Mouse (Mus musculus): ENCODE data around the gene Ccdc167. TPM values are rescaled to one million over a fixed set of nuclear protein-coding genes. Genes with fewer than 3 reads are reported as not detected.

The Ccdc167 gene
- polyA plus RNA-seq, 1 experiment from 2014 or later = 15.1 TPM

GRCm38 (mm10) chr17:29711745-29712431 lies 5.0 kb downstream of the Ccdc167 start:
- no peaks in the 10 kb centered on the region for H3K9me3 ChIP-seq (replicated peaks)
- no peak overlapping the region for H3K4me3 ChIP-seq
- 85% methylated on average over 8 of the region's 8 CpGs for WGBS
- H3K27ac ChIP-seq (replicated peaks) = no peak overlapping the region
- H3K36me3 ChIP-seq = peaks cover 18% of the 10 kb centered on the region; the same call in 1 of the 2 replicates
- H3K27me3 ChIP-seq (ENCODE audit: low read depth, poor library complexity, severe bottlenecking) = no peaks in the 10 kb centered on the region
- H3K4me1 ChIP-seq = peaks cover 54% of the 10 kb centered on the region
- no peak for DNase-seq (ENCODE audit: low spot score)

DNA sequence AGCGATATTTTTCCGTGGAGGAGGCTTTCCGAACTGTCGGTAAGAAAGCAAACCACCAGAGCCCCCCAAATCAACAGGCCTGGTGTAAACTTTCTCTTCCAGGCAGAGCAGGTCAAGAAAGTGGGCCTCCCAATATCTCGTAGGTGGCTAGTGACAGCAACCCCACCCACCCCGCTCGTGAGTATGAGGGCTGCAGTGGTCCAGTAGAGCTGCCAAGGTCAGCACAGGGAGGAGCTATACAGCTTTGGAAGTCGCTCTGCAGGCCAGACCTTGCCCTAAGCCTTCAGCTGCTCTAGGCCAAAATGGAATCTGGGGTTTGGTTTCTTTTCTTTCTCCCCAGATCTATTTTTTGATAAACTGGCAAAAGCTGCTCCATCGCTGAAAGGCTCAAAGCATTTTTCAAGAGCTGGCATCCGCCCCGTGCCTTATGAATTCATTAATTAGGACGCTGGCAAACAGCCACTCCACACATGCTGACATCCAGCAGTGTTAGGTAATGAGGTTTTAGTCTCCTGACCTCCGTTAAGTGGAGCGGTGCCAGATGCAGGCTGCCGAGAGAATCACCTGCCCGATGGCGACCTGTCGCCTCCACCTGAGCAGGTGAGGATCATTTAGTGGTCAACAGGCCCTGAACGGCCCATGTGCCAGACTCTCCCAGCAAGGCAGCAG lies 5.6 kb downstream of the Ccdc167 start:
- Histone ChIP-seq H3K4me1 (peaks cover 55% of the 10 kb centered on the region), H3K27me3 (ENCODE audit: low read depth, poor library complexity, severe bottlenecking) (no peaks in the 10 kb centered on the region), H3K4me3 (no peak overlapping the region), H3K27ac (replicated peaks) (no peak overlapping the region), H3K36me3 (peaks cover 18% of the 10 kb centered on the region; the same call in 1 of the 2 replicates), H3K9me3 (replicated peaks) (no peaks in the 10 kb centered on the region)
- DNase-seq (ENCODE audit: low spot score) = no peak
- WGBS = 85% methylated on average over 19 of the region's 19 CpGs

DNA sequence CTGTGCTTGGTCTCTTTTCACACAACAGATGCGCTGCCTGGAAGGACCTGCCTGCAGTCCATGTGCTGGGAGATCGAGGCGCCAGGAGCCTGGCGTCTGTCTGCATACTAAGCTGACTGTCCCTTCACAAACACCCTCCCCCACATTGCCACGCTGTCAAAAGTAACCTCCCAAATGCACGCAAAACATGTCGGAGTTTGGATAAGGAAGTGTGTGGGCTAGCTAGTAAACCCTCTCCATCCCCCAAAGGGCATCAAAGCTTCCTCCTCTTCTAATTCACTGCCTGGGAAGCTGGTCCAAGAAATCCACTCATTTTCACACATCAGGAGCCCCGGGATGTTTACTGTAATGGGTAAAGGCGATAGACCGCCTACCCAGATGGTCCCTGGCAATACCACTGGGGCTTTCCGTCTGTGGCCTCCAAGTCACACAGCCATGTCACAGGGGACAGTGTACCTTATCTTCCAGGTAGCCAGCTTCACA lies 6.2 kb downstream of the Ccdc167 start:
- H3K27ac ChIP-seq (replicated peaks) = no peak overlapping the region
- no peak for DNase-seq (ENCODE audit: low spot score)
- H3K27me3 ChIP-seq (ENCODE audit: low read depth, poor library complexity, severe bottlenecking) = no peaks in the 10 kb centered on the region
- WGBS = 88% methylated on average over 11 of the region's 11 CpGs
- H3K4me3 ChIP-seq = no peak overlapping the region
- H3K36me3 ChIP-seq = peaks cover 18% of the 10 kb centered on the region; the same call in 1 of the 2 replicates
- H3K9me3 ChIP-seq (replicated peaks) = no peaks in the 10 kb centered on the region
- H3K4me1 ChIP-seq = peaks cover 50% of the 10 kb centered on the region

- Histone ChIP-seq H3K9me3 (replicated peaks) (no peaks in the 10 kb centered on the region), H3K4me1 (peaks cover 53% of the 10 kb centered on the region)
- 81% methylated on average over 5 of the region's 5 CpGs for WGBS
These were observed 8.1 kb downstream of the Ccdc167 start for GRCm38 (mm10) chr17:29708783-29709182.

DNA sequence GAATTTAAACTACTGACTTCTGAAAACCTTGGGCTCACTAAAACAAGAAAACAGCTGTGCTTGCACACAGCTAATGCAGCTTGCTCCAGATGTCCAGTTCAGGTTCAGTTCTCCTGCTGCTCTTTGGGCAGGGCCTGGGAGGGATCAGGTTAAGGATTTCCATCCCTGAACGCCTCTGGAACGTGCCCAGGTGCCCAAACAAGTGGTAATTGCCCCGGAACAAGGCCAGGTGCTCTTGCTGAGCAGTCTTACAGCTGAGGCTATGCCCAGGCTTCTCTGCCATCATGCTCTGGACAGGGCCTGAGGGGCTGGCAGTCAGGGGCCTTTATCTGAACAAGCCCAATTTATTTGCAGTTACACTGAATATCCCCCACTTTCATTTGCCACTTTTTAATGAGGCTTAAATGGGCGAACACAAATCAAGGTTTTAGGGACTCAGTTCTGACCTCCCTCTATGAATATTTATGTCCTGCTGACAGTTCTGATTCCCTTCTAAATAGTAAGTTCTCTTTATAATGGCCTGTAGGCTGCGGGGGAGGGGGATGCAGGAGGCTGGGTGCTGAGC lies 9.8 kb downstream of the Ccdc167 start:
- 53% methylated on average over 5 of the region's 5 CpGs for WGBS
- peaks cover 31% of the 10 kb centered on the region for H3K36me3 ChIP-seq
- H3K27ac ChIP-seq (replicated peaks) = peak overlapping the region; percentile 63
- no peaks in the 10 kb centered on the region for H3K9me3 ChIP-seq (replicated peaks)
- DNase-seq (ENCODE audit: low spot score) = no peak
- H3K4me1 ChIP-seq = peaks cover 58% of the 10 kb centered on the region
- H3K27me3 ChIP-seq (ENCODE audit: low read depth, poor library complexity, severe bottlenecking) = no peaks in the 10 kb centered on the region
- no peak overlapping the region for H3K4me3 ChIP-seq

More at GRCm38 (mm10) chr17:29708783-29709182, 8.1 kb downstream of the Ccdc167 start:
- no peak for DNase-seq (ENCODE audit: low spot score)
- Histone ChIP-seq H3K4me3 (no peak overlapping the region), H3K36me3 (peaks cover 14% of the 10 kb centered on the region), H3K27me3 (ENCODE audit: low read depth, poor library complexity, severe bottlenecking) (no peaks in the 10 kb centered on the region), H3K27ac (replicated peaks) (peak overlapping the region; percentile 64)

GRCm38 (mm10) chr17:29705881-29706280 lies 11.0 kb downstream of the Ccdc167 start:
- DNase-seq (ENCODE audit: low spot score) = no peak
- Histone ChIP-seq H3K9me3 (replicated peaks) (no peaks in the 10 kb centered on the region), H3K4me3 (no peak overlapping the region), H3K36me3 (peaks cover 43% of the 10 kb centered on the region), H3K4me1 (peaks cover 51% of the 10 kb centered on the region), H3K27me3 (ENCODE audit: low read depth, poor library complexity, severe bottlenecking) (no peaks in the 10 kb centered on the region), H3K27ac (replicated peaks) (no peak overlapping the region)
- WGBS = 89% methylated on average over 5 of the region's 5 CpGs

DNA sequence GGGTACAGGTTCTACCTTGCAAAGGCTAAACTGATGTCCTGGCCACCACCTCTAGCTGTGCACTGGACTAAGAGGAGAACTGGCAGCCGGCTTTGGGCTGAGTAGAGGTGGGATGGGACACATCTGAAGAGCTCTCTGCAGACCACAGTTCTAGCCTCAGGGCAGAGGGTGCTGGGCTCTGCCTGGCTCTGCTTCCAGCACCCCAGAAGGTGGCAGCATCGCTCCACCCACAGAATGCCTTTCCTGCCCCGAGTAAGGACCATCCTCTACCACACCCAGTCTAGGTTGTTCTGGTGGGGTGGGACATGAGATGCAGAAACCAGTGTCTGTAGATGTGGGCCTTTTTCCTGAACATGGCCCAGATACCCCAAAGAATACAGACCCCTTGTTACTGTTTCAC lies 12.1 kb downstream of the Ccdc167 start:
- peaks cover 40% of the 10 kb centered on the region for H3K4me1 ChIP-seq
- no peak overlapping the region for H3K4me3 ChIP-seq
- no peaks in the 10 kb centered on the region for H3K27me3 ChIP-seq (ENCODE audit: low read depth, poor library complexity, severe bottlenecking)
- H3K9me3 ChIP-seq (replicated peaks) = no peaks in the 10 kb centered on the region
- H3K36me3 ChIP-seq = peaks cover 51% of the 10 kb centered on the region
- H3K27ac ChIP-seq (replicated peaks) = no peak overlapping the region; the same call in 1 of the 2 replicates
- DNase-seq (ENCODE audit: low spot score) = peak; percentile 59
- 36% methylated on average over 3 of the region's 3 CpGs for WGBS

DNA sequence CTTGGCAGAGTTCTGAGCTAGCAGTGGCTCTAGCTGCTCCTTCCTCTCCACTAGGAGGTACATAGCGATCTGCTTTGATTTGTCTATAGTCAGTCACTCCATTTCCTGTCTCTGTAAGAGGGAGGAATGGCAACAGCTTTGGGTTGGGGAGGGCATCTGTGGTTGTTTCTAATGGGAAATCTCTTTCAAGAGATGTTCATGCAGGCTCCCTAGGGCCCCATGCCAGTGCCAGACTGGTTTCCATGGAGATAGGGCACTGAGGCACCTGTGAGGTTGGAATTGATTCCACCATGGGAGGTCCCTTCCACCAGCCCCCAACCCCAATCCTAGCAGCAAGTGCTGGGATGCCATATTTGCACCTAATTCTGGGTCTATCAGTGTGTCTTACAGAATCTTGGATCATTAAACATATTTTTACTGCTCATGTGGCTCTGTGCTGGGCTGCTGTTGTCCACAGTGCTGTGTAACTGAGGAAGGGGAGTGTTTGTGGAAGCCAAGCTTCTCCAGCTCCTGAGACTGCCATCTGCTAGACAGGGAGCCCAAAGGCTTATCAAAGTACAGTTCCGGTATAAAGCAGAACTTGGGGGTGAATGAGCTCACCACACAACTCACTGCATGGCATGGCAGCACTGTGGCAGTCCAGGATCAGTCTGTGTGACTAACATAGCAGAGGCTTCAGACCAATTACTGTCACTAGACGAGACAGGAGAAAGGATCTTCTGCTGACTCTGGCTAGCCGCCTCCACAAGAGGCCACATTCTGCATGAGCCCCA lies 13.7 kb downstream of the Ccdc167 start:
- DNase-seq (ENCODE audit: low spot score) = no peak
- Histone ChIP-seq H3K4me3 (no peak overlapping the region), H3K9me3 (replicated peaks) (no peaks in the 10 kb centered on the region), H3K27ac (replicated peaks) (no peak overlapping the region), H3K4me1 (peaks cover 25% of the 10 kb centered on the region), H3K27me3 (ENCODE audit: low read depth, poor library complexity, severe bottlenecking) (no peaks in the 10 kb centered on the region), H3K36me3 (peaks cover 68% of the 10 kb centered on the region)
- 77% methylated on average over 4 of the region's 4 CpGs for WGBS

DNA sequence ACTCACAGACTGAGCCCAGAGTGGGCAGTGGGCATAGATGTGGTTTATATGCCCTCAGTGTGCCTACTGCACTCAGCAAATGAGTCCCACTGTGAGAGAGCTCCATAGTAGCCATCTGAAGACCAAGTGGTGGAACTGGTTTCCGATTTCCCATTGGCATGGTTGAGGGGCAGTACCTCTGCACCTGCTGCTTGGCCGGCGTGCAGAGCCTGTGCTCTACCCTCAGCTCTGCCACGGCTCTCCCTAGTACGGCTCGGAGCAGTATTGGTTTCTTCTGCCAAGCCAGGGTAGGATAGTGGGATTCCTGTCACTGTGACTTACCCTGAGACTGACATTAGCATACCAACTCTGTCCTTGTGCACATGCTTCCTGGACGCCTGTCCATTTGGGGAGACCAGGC lies 16.3 kb downstream of the Ccdc167 start:
- 92% methylated on average over 7 of the region's 7 CpGs for WGBS
- no peaks in the 10 kb centered on the region for H3K9me3 ChIP-seq (replicated peaks)
- H3K27me3 ChIP-seq (ENCODE audit: low read depth, poor library complexity, severe bottlenecking) = no peaks in the 10 kb centered on the region
- no peak overlapping the region for H3K27ac ChIP-seq (replicated peaks)
- DNase-seq (ENCODE audit: low spot score) = no peak
- H3K4me1 ChIP-seq = peaks cover 8% of the 10 kb centered on the region
- H3K4me3 ChIP-seq = no peak overlapping the region
- peaks cover 93% of the 10 kb centered on the region for H3K36me3 ChIP-seq

GRCm38 (mm10) chr17:29698421-29698820 lies 18.4 kb downstream of the Ccdc167 start:
- WGBS = 88% methylated on average over 6 of the region's 6 CpGs
- peaks cover 100% of the 10 kb centered on the region for H3K36me3 ChIP-seq
- H3K27me3 ChIP-seq (ENCODE audit: low read depth, poor library complexity, severe bottlenecking) = no peaks in the 10 kb centered on the region
- no peak overlapping the region for H3K27ac ChIP-seq (replicated peaks)
- DNase-seq (ENCODE audit: low spot score) = no peak
- H3K9me3 ChIP-seq (replicated peaks) = no peaks in the 10 kb centered on the region
- H3K4me3 ChIP-seq = no peak overlapping the region
- H3K4me1 ChIP-seq = peaks cover 5% of the 10 kb centered on the region

GRCm38 (mm10) chr17:29696940-29697339 lies 19.9 kb downstream of the Ccdc167 start:
- H3K9me3 ChIP-seq (replicated peaks) = no peaks in the 10 kb centered on the region
- no peaks in the 10 kb centered on the region for H3K4me1 ChIP-seq
- peaks cover 99% of the 10 kb centered on the region for H3K36me3 ChIP-seq
- 98% methylated on average over 8 of the region's 8 CpGs for WGBS
- H3K4me3 ChIP-seq = no peak overlapping the region
- no peaks in the 10 kb centered on the region for H3K27me3 ChIP-seq (ENCODE audit: low read depth, poor library complexity, severe bottlenecking)
- DNase-seq (ENCODE audit: low spot score) = no peak
- H3K27ac ChIP-seq (replicated peaks) = no peak overlapping the region

DNA sequence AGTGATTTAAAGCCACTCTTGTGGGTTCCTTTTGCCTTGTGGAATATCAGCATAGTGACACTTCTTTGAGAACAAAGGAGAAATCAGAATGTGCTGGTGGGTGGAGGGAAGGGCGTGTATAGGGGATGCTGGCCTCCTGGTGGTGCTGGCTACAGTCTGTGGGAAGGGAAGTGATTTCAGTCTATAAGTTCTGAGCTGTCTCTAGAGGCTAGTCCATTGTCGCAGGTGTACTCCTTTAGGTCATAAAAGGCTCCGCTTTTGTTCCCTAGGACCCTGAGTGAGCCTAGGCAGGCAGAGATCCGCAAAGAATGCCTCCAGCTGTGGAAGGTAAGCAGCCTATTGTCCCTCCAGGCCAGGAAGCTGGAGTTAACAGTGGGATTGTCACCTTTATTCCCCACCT lies 22.3 kb downstream of the Ccdc167 start:
- WGBS = 86% methylated on average over 4 of the region's 4 CpGs
- Histone ChIP-seq H3K9me3 (replicated peaks) (no peaks in the 10 kb centered on the region), H3K36me3 (peaks cover 99% of the 10 kb centered on the region), H3K27me3 (ENCODE audit: low read depth, poor library complexity, severe bottlenecking) (no peaks in the 10 kb centered on the region), H3K27ac (replicated peaks) (no peak overlapping the region), H3K4me1 (no peaks in the 10 kb centered on the region), H3K4me3 (no peak overlapping the region)
- DNase-seq (ENCODE audit: low spot score) = no peak
